Mouse (Mus musculus) right cerebral cortex, adult 18-20 months (tissue): Measurements from ENCODE around the gene Commd8.
"Not testable (repeated sequence)": the region's sequence is repeated elsewhere in the genome, so short reads cannot be mapped to it uniquely, and the experiment has no call there.

Experiments used
- DNase-seq: peaks from one replicate; pipeline ENCODE4 v3.0.0; 2022; ENCODE audit warnings: mixed read lengths

Gene Commd8

GRCm38 (mm10) chr5:72164386-72164785, 3.6 kb downstream of the Commd8 start:
- DNase-seq = no peak

- no peak for DNase-seq
These were observed 5.1 kb downstream of the Commd8 start for GRCm38 (mm10) chr5:72162855-72163254.

- no peak for DNase-seq
These were observed 7.1 kb downstream of the Commd8 start for GRCm38 (mm10) chr5:72160781-72161485.

GRCm38 (mm10) chr5:72159537-72159936, 8.5 kb downstream of the Commd8 start:
- no peak for DNase-seq

GRCm38 (mm10) chr5:72158667-72159066, 9.3 kb downstream of the Commd8 start:
- peak; percentile 36 for DNase-seq

GRCm38 (mm10) chr5:72156598-72156997, 11.4 kb downstream of the Commd8 start:
- DNase-seq = no peak

- DNase-seq = not testable (repeated sequence)
These were observed 12.3 kb downstream of the Commd8 start for GRCm38 (mm10) chr5:72155686-72156085.

- DNase-seq = no peak
These were observed 17.1 kb downstream of the Commd8 start for GRCm38 (mm10) chr5:72150870-72151269.

- DNase-seq = no peak
These were observed 19.3 kb downstream of the Commd8 start for GRCm38 (mm10) chr5:72148679-72149078.

GRCm38 (mm10) chr5:72139619-72140018, 28.4 kb downstream of the Commd8 start:
- DNase-seq = no peak

- no peak for DNase-seq
These were observed 29.7 kb downstream of the Commd8 start for GRCm38 (mm10) chr5:72138256-72138655.

- DNase-seq = no peak
These were observed 34.1 kb downstream of the Commd8 start for GRCm38 (mm10) chr5:72133906-72134305.

GRCm38 (mm10) chr5:72126681-72127080, 41.3 kb downstream of the Commd8 start:
- DNase-seq = no peak

GRCm38 (mm10) chr5:72122414-72123037, 45.5 kb downstream of the Commd8 start:
- no peak for DNase-seq
